Mouse (Mus musculus) erythroblast, embryonic 14.5 days (primary cell): ENCODE results near the gene Cfb.

Experiments used
- GATA1 ChIP-seq: IDR thresholded peaks from 2 replicates; pipeline ENCODE4 v1.6.1; 2012; ENCODE audit warnings: low read length, inconsistent platforms, mixed read lengths
- TAL1 ChIP-seq: IDR thresholded peaks from 3 replicates; pipeline ENCODE4 v1.6.1; 2012; ENCODE audit warnings: low read length, inconsistent platforms, mixed read lengths

GRCm38 (mm10) chr17:34844884-34845283, 17.4 kb downstream of the Cfb start:
- no peak for TF ChIP-seq GATA1
- TF ChIP-seq TAL1: no peak
